Mouse (Mus musculus) ES-E14 (cell line): ENCODE data around the gene C530008M17Rik.

ENCODE experiments used
- CHD2 ChIP-seq: IDR thresholded peaks from 2 replicates; pipeline ENCODE4 v1.6.1; 2014; ENCODE audit warnings: mild to moderate bottlenecking, low read depth, low read length, inconsistent platforms
- HCFC1 ChIP-seq: IDR thresholded peaks from 2 replicates; pipeline ENCODE4 v1.6.1; 2012; ENCODE audit warnings: low read length, inconsistent platforms, borderline replicate concordance; ENCODE audit not compliant: insufficient read depth
- MAFK ChIP-seq: IDR thresholded peaks from 2 replicates; pipeline ENCODE4 v1.6.1; 2014; ENCODE audit warnings: mild to moderate bottlenecking, low read depth, low read length, inconsistent platforms; ENCODE audit not compliant: insufficient read depth
- ZC3H11A ChIP-seq: IDR thresholded peaks from 2 replicates; pipeline ENCODE4 v1.6.1; 2012; ENCODE audit warnings: low read depth, mild to moderate bottlenecking, inconsistent platforms, low read length, borderline replicate concordance
- ZNF384 ChIP-seq: IDR thresholded peaks from 2 replicates; pipeline ENCODE4 v1.6.1; 2012; ENCODE audit warnings: low read depth, low read length, inconsistent platforms

DNA sequence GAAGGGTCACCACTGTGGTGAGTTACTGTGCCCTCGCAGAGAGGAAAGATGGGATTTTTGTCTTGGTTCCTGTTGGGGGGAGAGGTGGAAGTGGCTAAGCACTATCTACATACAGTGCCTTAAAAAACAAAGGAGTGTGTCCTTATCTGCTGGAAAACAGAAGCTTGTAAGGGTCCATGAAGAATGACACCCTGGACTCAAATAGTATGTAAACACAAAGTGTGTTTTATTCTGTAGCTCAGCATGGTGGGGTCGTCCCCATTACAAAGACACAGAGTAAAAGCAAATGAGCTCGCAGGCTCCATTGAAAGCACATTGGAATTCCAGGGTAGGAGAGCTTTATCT, 249.8 kb downstream of the C530008M17Rik start:
- TF ChIP-seq HCFC1 (no peak), MAFK (no peak), ZNF384 (no peak), ZC3H11A (no peak), CHD2 (no peak)
